Mouse (Mus musculus): ENCODE measurements at regions not wholly inside any gene's neighbourhood (a gene's known extent, or its start where the extent isn't known, plus 50 kb on each side); places are given as distances from the start of the nearest gene placed in this dataset.

DNA sequence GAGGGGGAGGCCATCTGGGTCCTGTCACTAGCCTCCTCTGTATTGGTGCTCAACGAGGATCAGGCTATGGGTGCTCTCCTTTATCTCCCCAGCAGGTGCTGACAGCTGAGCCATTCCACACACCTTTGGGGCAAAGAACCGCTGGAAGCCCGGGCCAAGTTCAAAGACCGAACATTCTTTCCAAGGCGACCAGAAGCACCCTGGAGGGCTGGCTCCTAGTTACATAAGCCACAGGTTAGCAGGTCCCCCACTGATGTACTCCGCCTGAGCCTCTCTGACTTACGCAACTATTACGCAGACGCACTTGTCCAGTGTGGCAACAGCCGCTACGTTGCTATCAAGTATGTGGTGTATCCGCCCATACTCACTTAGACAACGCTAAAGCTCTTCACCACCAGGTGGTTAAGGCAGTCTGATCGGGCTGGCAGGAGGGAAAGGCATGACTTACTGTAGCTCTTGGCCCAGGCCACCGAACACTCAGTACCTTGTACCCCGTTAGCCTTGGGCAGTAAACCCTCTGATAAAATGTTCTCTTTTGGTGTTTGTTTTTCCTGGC, 69.2 kb downstream of the Gm33543 start:
- Histone ChIP-seq H3K27me3 (ENCODE audit: insufficient read depth, poor library complexity, severe bottlenecking) (no peaks in the 10 kb centered on the region), H3K4me1 (replicated peaks) (no peaks in the 10 kb centered on the region), H3K9me3 (no peaks in the 10 kb centered on the region), H3K27ac (no peak overlapping the region), H3K36me3 (no peaks in the 10 kb centered on the region), H3K4me3 (no peak overlapping the region)
- DNase-seq (ENCODE audit: low spot score), result no peak
- 88% methylated on average over 16 of the region's 16 CpGs for WGBS

DNA sequence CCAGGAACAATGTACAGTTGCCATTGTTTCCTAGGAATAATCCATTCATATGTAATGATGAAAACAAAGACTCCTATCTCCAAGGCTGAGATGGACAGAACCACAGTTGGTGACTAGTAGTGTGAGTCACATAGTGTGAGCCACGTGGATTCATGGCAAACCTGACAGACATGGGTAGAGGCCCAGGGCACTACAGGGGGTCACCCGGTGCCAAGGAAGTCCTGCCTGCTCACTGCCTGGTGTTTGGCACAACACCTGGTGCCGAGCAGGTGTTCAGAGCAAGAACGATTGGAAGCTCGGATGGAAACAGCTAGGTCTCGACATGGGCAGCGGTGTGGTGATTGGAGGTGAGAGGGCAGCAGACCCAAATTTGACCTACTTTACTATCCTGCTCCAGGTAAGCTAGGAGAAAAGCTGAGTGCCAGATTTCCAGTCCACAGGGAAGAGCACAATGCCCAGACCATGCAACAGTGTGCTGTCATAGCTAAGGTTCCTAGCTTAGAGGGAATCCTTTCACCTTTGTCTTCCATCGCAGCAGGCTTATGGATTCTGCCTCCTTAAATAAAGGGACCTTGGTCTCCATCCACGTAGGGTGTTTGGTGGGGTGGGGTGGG, 69.8 kb downstream of the Gm33543 start:
- 90% methylated on average over 9 of the region's 9 CpGs for WGBS
- H3K27ac ChIP-seq, result no peak overlapping the region
- H3K9me3 ChIP-seq, result no peaks in the 10 kb centered on the region
- 0 out of 2 replicates have a peak, but pooled peaks cover under 1% of the 10 kb centered on the region for H3K4me1 ChIP-seq (replicated peaks)
- H3K36me3 ChIP-seq, result no peaks in the 10 kb centered on the region
- no peaks in the 10 kb centered on the region for H3K27me3 ChIP-seq (ENCODE audit: insufficient read depth, poor library complexity, severe bottlenecking)
- DNase-seq (ENCODE audit: low spot score), result no peak
- no peak overlapping the region for H3K4me3 ChIP-seq

DNA sequence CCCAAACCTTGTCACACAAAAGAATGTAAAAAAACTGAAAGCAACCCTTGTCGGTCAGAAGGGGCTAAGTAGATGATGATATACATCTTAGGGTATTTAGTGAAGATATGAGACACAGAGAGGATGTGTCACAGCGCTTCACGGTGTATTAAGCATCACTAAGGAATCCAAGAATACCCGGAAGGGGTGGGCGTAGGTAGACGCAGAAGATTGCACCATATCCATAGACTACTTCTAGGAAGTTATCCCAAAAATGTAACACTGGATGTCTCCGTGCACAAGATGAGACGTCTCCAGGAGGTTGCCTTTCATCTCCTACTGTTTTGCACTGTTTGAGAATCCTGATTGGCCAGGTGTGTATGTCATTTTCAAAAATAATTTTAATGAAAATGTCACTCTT, 73.8 kb downstream of the Gm33543 start:
- Histone ChIP-seq H3K4me1 (replicated peaks) (0 out of 2 replicates have a peak, but pooled peaks cover 3% of the 10 kb centered on the region), H3K27me3 (ENCODE audit: insufficient read depth, poor library complexity, severe bottlenecking) (no peaks in the 10 kb centered on the region), H3K4me3 (no peak overlapping the region), H3K36me3 (no peaks in the 10 kb centered on the region), H3K27ac (no peak overlapping the region), H3K9me3 (no peaks in the 10 kb centered on the region)
- DNase-seq (ENCODE audit: low spot score), result no peak
- 88% methylated on average over 8 of the region's 8 CpGs for WGBS

DNA sequence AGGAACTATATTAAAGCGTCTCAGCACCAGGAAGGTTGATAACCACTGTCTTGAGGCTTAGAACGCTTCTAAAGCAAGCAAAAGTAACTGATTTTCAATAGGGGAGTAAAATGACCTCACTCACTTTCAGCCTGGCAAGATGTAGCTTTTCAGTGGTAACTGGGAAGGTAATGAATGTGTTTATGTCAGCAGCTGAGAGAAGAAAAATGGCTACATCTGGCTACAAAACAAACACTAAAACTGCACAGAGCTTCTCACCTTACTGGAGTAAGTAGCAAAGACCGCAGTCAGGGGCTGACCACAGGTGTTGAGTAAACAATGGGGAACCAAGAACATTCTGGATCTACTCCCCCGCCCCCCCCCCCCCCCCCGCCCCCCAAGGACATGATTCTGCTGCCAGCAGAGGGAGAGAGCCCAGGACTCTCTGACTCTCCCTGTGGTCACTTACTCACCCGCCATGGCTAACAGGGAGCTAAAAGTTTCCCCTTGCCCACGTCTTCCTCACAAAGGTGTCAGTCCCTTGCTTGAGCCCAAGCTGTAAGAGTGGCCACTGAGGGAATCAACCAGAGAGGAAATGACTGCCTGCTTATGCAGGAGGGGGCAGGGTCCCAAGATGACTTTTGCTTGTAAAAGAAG, 75.1 kb downstream of the Gm33543 start:
- 71% methylated on average over 7 of the region's 7 CpGs for WGBS
- no peaks in the 10 kb centered on the region for H3K27me3 ChIP-seq (ENCODE audit: insufficient read depth, poor library complexity, severe bottlenecking)
- DNase-seq (ENCODE audit: low spot score), result no peak
- H3K27ac ChIP-seq, result no peak overlapping the region
- H3K4me3 ChIP-seq, result no peak overlapping the region
- H3K36me3 ChIP-seq, result no peaks in the 10 kb centered on the region
- H3K4me1 ChIP-seq (replicated peaks), result 0 out of 2 replicates have a peak, but pooled peaks cover 3% of the 10 kb centered on the region
- H3K9me3 ChIP-seq, result no peaks in the 10 kb centered on the region

DNA sequence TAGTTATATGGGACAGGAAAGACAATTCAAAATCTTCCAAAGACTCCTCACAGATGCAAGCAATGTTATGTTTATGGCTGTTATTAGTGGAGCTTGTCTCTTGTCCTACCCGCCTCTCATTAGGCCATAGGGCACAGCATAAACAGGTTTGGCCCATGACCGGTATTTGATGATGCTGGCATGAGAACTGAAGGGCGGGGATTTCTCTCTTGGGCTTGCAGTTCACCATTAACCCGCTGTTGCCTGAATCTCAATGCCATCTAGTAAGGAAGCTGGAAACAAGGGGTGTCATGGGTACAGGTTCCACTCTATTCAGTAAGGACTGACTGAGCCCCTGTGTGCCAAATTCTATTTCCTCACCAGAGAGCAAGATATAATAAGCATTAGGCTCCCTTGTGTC, 78.6 kb downstream of the Gm33543 start:
- DNase-seq (ENCODE audit: low spot score), result no peak
- 81% methylated on average over 4 of the region's 4 CpGs for WGBS

DNA sequence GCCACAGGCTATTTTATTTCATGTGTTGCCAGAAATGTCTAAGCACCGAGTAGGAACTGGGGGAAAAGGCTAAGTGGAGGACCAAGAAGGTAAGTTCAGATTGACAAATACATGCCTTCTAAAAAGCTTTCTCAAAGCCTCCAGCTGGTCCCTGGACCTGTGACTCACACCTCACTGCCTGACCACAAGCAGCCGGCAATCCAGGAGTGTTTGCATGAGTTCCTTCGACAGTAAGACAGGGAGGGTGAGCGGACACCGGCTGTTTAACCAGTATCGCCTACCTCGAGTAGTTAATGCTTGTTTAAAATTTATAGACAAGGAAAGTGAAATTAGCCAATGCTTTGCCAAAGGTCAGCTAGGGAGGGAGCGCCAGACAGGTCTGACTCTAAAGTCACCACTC, 80.1 kb downstream of the Gm33543 start:
- Histone ChIP-seq H3K9me3 (no peaks in the 10 kb centered on the region), H3K36me3 (no peaks in the 10 kb centered on the region), H3K27ac (no peak overlapping the region), H3K27me3 (ENCODE audit: insufficient read depth, poor library complexity, severe bottlenecking) (no peaks in the 10 kb centered on the region), H3K4me1 (replicated peaks) (no peaks in the 10 kb centered on the region), H3K4me3 (no peak overlapping the region)
- DNase-seq (ENCODE audit: low spot score), result no peak
- 80% methylated on average over 8 of the region's 8 CpGs for WGBS

More for the DNA sequence above, 78.6 kb downstream of the Gm33543 start:
- Histone ChIP-seq H3K36me3 (no peaks in the 10 kb centered on the region), H3K9me3 (no peaks in the 10 kb centered on the region), H3K27me3 (ENCODE audit: insufficient read depth, poor library complexity, severe bottlenecking) (no peaks in the 10 kb centered on the region), H3K27ac (no peak overlapping the region), H3K4me3 (no peak overlapping the region), H3K4me1 (replicated peaks) (0 out of 2 replicates have a peak, but pooled peaks cover 3% of the 10 kb centered on the region)

DNA sequence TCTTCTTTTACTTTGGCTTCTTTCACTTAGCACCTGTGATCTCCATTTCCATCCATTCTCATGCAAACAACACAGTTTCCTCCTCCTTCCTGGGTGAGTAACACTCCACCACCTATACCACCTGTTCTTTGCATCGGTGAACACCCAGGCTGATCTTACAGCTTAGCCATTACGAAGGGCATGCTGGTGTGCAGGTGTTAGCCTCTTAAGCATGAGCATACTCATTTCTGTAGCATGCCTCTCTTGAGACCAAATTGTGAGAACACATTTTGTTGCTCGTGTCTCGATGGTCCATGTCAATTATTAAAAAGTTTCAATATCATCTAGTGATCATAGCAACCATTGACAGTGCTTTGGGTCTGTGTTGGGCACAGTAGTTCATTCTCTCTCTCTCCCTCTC, 80.8 kb downstream of the Gm33543 start:
- H3K36me3 ChIP-seq, result no peaks in the 10 kb centered on the region
- DNase-seq (ENCODE audit: low spot score), result no peak
- H3K27me3 ChIP-seq (ENCODE audit: insufficient read depth, poor library complexity, severe bottlenecking), result no peaks in the 10 kb centered on the region
- H3K9me3 ChIP-seq, result no peaks in the 10 kb centered on the region
- no peaks in the 10 kb centered on the region for H3K4me1 ChIP-seq (replicated peaks)
- H3K4me3 ChIP-seq, result no peak overlapping the region
- WGBS, result 88% methylated on average over 4 of the region's 4 CpGs
- H3K27ac ChIP-seq, result no peak overlapping the region

DNA sequence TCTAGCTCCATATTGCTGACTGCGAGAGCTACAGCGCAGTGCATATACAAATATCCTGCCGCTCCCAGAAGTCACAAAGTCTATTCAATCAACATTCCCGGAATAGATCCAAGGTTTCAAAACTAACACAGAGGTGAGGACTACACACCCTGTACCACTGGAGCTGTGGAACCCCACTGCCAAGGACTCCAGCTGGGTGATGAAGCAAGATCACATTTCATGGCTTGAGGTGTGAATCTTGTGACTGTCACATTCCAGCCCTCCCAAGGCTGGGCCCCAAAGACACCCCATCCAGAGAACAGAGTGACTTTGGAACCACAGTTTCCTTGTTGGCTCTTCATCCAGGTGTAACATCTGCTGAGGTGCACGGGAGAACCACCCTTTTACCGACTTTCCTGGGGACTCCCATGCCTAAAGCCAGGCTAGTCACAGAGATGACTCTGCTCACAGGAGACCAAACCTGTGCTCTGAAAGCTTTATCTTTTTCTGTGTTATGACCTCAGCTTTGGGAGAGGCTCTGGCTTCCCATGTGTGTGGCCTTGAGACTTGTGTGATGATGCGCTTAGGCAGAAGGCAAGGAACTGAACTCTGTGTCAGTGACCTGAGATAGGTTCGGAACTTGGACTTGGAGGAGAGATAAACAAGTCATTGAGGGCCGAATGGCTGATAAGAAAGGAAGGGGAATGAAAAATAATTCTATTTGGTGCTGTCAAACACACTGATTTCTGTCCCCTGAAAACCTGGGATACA, 82.4 kb downstream of the Gm33543 start:
- H3K4me3 ChIP-seq, result no peak overlapping the region
- WGBS, result 89% methylated on average over 9 of the region's 9 CpGs
- no peaks in the 10 kb centered on the region for H3K36me3 ChIP-seq
- no peaks in the 10 kb centered on the region for H3K4me1 ChIP-seq (replicated peaks)
- no peak overlapping the region for H3K27ac ChIP-seq
- no peaks in the 10 kb centered on the region for H3K9me3 ChIP-seq
- no peaks in the 10 kb centered on the region for H3K27me3 ChIP-seq (ENCODE audit: insufficient read depth, poor library complexity, severe bottlenecking)
- no peak for DNase-seq (ENCODE audit: low spot score)

DNA sequence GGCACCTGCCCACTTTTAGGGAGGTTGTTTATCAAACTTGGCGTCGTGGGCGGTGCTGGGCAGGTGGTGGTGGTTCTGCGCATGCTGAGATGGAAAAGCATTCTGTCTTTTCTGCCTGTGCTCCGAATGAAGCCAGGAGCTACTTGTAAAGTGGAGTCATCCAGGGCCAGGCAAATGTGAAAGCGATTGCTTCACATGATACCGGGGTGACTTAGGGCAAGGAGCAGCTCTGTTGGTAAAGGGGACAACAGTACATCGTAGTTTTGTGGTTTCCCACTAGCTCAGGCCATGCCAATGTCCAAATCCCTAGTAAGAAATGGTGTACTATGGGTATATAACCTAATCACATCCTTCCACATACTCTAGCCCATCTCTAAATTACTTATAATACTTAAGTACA, 84.5 kb downstream of the Gm33543 start:
- Histone ChIP-seq H3K36me3 (no peaks in the 10 kb centered on the region), H3K27ac (no peak overlapping the region), H3K4me1 (replicated peaks) (no peaks in the 10 kb centered on the region), H3K4me3 (no peak overlapping the region), H3K27me3 (ENCODE audit: insufficient read depth, poor library complexity, severe bottlenecking) (no peaks in the 10 kb centered on the region), H3K9me3 (no peaks in the 10 kb centered on the region)
- 92% methylated on average over 8 of the region's 8 CpGs for WGBS
- no peak for DNase-seq (ENCODE audit: low spot score)

DNA sequence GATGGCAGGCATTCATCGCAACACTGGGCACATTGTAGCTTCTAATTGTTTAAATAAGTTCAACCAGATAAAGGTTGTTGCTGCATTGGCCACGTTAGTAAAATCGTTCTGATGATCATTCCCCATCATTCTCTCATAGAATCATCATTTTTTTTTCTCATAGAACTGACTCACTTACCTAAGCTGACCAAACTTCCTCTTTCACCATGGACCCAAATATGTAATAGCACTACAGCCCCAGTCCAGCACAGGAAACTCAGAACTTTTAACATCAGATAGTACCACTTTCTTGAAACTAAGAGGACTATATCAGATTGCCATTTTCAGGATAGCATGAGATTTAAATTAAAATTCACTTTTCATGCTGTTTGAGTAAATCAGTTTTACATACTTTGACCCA, 82.2 kb upstream of the Anapc15-ps start:
- H3K4me1 ChIP-seq (replicated peaks), result no peaks in the 10 kb centered on the region
- no peak overlapping the region for H3K27ac ChIP-seq
- no peak overlapping the region for H3K4me3 ChIP-seq
- no peaks in the 10 kb centered on the region for H3K9me3 ChIP-seq
- DNase-seq (ENCODE audit: low spot score), result no peak
- no peaks in the 10 kb centered on the region for H3K36me3 ChIP-seq
- WGBS, result 93% methylated on average over 3 of the region's 3 CpGs
- H3K27me3 ChIP-seq (ENCODE audit: insufficient read depth, poor library complexity, severe bottlenecking), result no peaks in the 10 kb centered on the region

DNA sequence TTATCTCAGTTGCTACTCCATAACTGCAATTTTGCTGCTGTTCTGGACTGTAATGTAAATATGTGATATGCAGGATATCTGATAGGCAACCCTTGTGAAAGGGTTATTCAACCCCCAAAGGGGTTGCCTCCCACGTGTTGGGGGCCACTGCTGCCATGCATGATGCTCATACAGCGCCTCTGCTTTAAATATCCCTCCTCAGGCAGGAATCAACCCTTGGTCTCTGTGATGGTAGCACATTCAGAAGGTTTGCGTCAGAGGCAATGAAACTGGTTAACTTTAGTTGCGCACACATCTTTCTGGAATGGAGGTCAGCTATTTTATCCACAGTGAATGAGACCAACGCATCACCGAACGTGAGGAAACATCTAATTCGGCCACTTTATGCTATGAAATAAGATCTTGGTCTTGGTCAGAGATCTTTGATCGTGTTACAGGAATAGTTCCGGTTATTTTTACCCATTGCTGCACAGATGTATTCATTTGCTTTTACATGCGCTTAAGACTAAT, 80.2 kb upstream of the Anapc15-ps start:
- Histone ChIP-seq H3K9me3 (no peaks in the 10 kb centered on the region), H3K27me3 (ENCODE audit: insufficient read depth, poor library complexity, severe bottlenecking) (no peaks in the 10 kb centered on the region), H3K36me3 (no peaks in the 10 kb centered on the region), H3K4me3 (no peak overlapping the region), H3K27ac (no peak overlapping the region), H3K4me1 (replicated peaks) (no peaks in the 10 kb centered on the region)
- 92% methylated on average over 11 of the region's 11 CpGs for WGBS
- DNase-seq (ENCODE audit: low spot score), result no peak

DNA sequence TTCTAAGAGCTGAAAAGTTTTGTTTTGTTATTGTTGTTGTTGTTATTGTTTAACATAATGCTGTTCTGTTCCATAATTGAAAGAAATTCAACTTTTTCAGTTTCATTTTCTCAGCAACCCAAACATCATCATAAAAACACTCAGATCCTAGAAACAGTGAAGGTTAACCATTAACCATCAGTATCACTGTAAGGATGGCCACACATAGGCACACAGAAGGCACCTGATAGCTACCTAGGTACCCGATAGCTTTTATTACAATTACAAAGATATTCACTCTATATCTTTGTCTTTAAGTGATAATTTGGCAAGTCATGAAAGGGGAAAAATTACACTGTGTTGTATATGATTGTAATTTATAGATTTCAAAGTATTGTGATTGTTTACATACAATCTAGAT, 75.1 kb upstream of the Anapc15-ps start:
- WGBS, result 100% methylated on average over 1 of the region's 1 CpGs

DNA sequence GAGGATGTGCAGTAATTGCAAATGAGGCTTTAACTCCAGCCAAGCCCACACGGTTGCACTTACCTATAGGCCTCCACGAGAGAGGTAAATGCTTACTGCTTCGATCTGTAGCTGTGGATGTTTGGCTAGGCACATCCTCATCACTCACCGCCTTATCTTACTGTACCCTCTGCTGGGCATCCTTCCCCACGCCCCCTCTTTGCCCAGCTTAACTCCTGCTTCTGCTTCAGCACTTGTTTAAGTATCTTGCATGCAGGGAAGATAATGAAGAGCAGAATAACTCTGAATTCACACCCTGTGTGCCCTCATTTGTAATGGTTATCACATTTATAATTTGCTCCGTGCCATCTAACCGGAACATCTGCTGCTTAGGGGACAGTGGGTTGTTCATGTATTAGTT, 74.7 kb upstream of the Anapc15-ps start:
- H3K36me3 ChIP-seq, result no peaks in the 10 kb centered on the region
- H3K9me3 ChIP-seq, result no peaks in the 10 kb centered on the region
- DNase-seq (ENCODE audit: low spot score), result no peak
- H3K27me3 ChIP-seq (ENCODE audit: insufficient read depth, poor library complexity, severe bottlenecking), result no peaks in the 10 kb centered on the region
- no peak overlapping the region for H3K27ac ChIP-seq
- WGBS, result 86% methylated on average over 7 of the region's 7 CpGs
- no peak overlapping the region for H3K4me3 ChIP-seq
- no peaks in the 10 kb centered on the region for H3K4me1 ChIP-seq (replicated peaks)

More for the DNA sequence above, 75.1 kb upstream of the Anapc15-ps start:
- H3K4me1 ChIP-seq (replicated peaks), result no peaks in the 10 kb centered on the region
- no peak for DNase-seq (ENCODE audit: low spot score)
- no peaks in the 10 kb centered on the region for H3K36me3 ChIP-seq
- H3K9me3 ChIP-seq, result no peaks in the 10 kb centered on the region
- H3K4me3 ChIP-seq, result no peak overlapping the region
- H3K27me3 ChIP-seq (ENCODE audit: insufficient read depth, poor library complexity, severe bottlenecking), result no peaks in the 10 kb centered on the region
- H3K27ac ChIP-seq, result no peak overlapping the region

Measured in hindbrain, embryonic 10.5 days (tissue).